Mouse (Mus musculus): ENCODE measurements around the gene Neurl4.

- TF ChIP-seq TAL1 (IDR thresholded peaks at IDR 0.05; ENCODE audit: low read length), result no peak
- no peak for TF ChIP-seq GATA1 (IDR thresholded peaks at IDR 0.05; ENCODE audit: low read length)
These were observed 2.1 kb downstream of the Neurl4 start for GRCm38 (mm10) chr11:69902972-69903371.
